Mouse (Mus musculus) liver, embryonic 16.5 days (tissue): ENCODE measurements around the gene Gabrr2. TPM values are rescaled to one million over a fixed set of nuclear protein-coding genes. Genes with fewer than 3 reads are reported as not detected.

Experiments used
- ATAC-seq: fragments of 200-750 bp; cut with Nextera tagmentation; 2 replicates; pipeline ENCODE4 v1.8.0; 2017; ENCODE audit warnings: low read depth, mild to moderate bottlenecking, moderate number of reproducible peaks, moderate library complexity
- H3K27ac ChIP-seq: fragments of 300-500 bp; sonication (generic); 2 replicates; pipeline ENCODE4 v1.5.1; 2014; ENCODE audit warnings: mild to moderate bottlenecking, low read length
- H3K27me3 ChIP-seq: fragments of 300-500 bp; sonication (generic); 2 replicates; pipeline ENCODE4 v1.6.1; 2014; ENCODE audit warnings: low read depth, low read length, mixed read lengths; ENCODE audit not compliant: control insufficient read depth, insufficient read depth
- H3K36me3 ChIP-seq: fragments of 300-500 bp; sonication (generic); 2 replicates; pipeline ENCODE4 v1.6.1; 2014; ENCODE audit warnings: mild to moderate bottlenecking; ENCODE audit not compliant: control insufficient read depth, insufficient read depth
- H3K4me1 ChIP-seq: fragments of 300-500 bp; sonication (generic); 2 replicates; pipeline ENCODE4 v1.6.1; 2014; ENCODE audit warnings: low read depth, low read length, mixed read lengths; ENCODE audit not compliant: control insufficient read depth
- H3K4me2 ChIP-seq: fragments of 300-500 bp; sonication (generic); 2 replicates; pipeline ENCODE4 v1.6.1; 2014; ENCODE audit warnings: low read depth, low read length, mixed read lengths
- H3K4me3 ChIP-seq: fragments of 300-500 bp; sonication (generic); 2 replicates; pipeline ENCODE4 v1.5.1; 2014; ENCODE audit warnings: low read depth, mild to moderate bottlenecking, low read length
- H3K9ac ChIP-seq: fragments of 300-500 bp; sonication (generic); 2 replicates; pipeline ENCODE4 v1.6.1; 2014; ENCODE audit warnings: low read depth, low read length
- H3K9me3 ChIP-seq: fragments of 300-500 bp; sonication (generic); replicated peaks from 2 replicates; pipeline ENCODE4 v1.6.1; 2016; ENCODE audit warnings: low read length; ENCODE audit not compliant: control insufficient read depth
- WGBS: fragments of 180-500 bp; shearing (Covaris S2); extraction: QIAGEN DNeasy Blood & Tissue Kit; methylation state at CpG from one replicate; pipeline ENCODE4 v1.1.7; 2014; ENCODE audit not compliant: insufficient replicate concordance; 5-methylcytosine and 5-hydroxymethylcytosine counted together
- polyA plus RNA-seq: library from polyadenylated mRNA; unstranded; fragments of >200 nt; fragmentation: Nextera tagmentation; extraction: Ambion mirVana; gene quantifications from 2 replicates; pipeline ENCODE4 v1.2.1, GENCODE M21; 2015

Gabrr2 gene
- polyA plus RNA-seq, 1 experiment from 2014 or later, result not detected

- ATAC-seq, result no peak
- H3K4me2 ChIP-seq, result no peak overlapping the region
- WGBS, result 66% methylated on average over 4 of the region's 4 CpGs
- no peaks in the 10 kb centered on the region for H3K27me3 ChIP-seq
- no peak overlapping the region for H3K27ac ChIP-seq
- no peak overlapping the region for H3K4me3 ChIP-seq
- no peaks in the 10 kb centered on the region; the same call in 1 of the 2 replicates for H3K9me3 ChIP-seq
- H3K4me1 ChIP-seq, result no peaks in the 10 kb centered on the region
- peaks cover 27% of the 10 kb centered on the region for H3K36me3 ChIP-seq
- H3K9ac ChIP-seq, result no peak overlapping the region
Measured at GRCm38 (mm10) chr4:33039826-33040225, 23.0 kb upstream of the Gabrr2 start.

- no peak overlapping the region for H3K9ac ChIP-seq
- no peak for ATAC-seq
- H3K27ac ChIP-seq, result no peak overlapping the region
- H3K9me3 ChIP-seq, result no peaks in the 10 kb centered on the region
- no peaks in the 10 kb centered on the region for H3K27me3 ChIP-seq
- no peak overlapping the region for H3K4me2 ChIP-seq
- peaks cover 20% of the 10 kb centered on the region for H3K36me3 ChIP-seq
- no peak overlapping the region for H3K4me3 ChIP-seq
- WGBS, result 83% methylated on average over 11 of the region's 11 CpGs
- no peaks in the 10 kb centered on the region for H3K4me1 ChIP-seq
Measured at GRCm38 (mm10) chr4:33049601-33050000, 13.2 kb upstream of the Gabrr2 start.

GRCm38 (mm10) chr4:33052055-33052454 is 10.7 kb upstream of the Gabrr2 start:
- Histone ChIP-seq H3K4me2 (no peak overlapping the region), H3K27me3 (no peaks in the 10 kb centered on the region), H3K36me3 (peaks cover 8% of the 10 kb centered on the region), H3K9ac (no peak overlapping the region), H3K4me1 (no peaks in the 10 kb centered on the region), H3K9me3 (no peaks in the 10 kb centered on the region), H3K27ac (no peak overlapping the region), H3K4me3 (no peak overlapping the region)
- no peak for ATAC-seq
- 79% methylated on average over 3 of the region's 3 CpGs for WGBS

- H3K9ac ChIP-seq, result no peak overlapping the region
- H3K27me3 ChIP-seq, result no peaks in the 10 kb centered on the region
- 80% methylated on average over 5 of the region's 5 CpGs for WGBS
- H3K27ac ChIP-seq, result no peak overlapping the region
- no peak for ATAC-seq
- H3K9me3 ChIP-seq, result no peaks in the 10 kb centered on the region
- no peaks in the 10 kb centered on the region for H3K4me1 ChIP-seq
- H3K4me3 ChIP-seq, result no peak overlapping the region
- peaks cover 8% of the 10 kb centered on the region for H3K36me3 ChIP-seq
- H3K4me2 ChIP-seq, result no peak overlapping the region
Measured at GRCm38 (mm10) chr4:33052650-33053049, 10.1 kb upstream of the Gabrr2 start.

GRCm38 (mm10) chr4:33054426-33054825 is 8.4 kb upstream of the Gabrr2 start:
- H3K4me1 ChIP-seq, result no peaks in the 10 kb centered on the region
- ATAC-seq, result no peak
- H3K4me3 ChIP-seq, result no peak overlapping the region
- H3K9me3 ChIP-seq, result no peaks in the 10 kb centered on the region
- H3K36me3 ChIP-seq, result peaks cover 3% of the 10 kb centered on the region
- H3K9ac ChIP-seq, result no peak overlapping the region
- H3K27me3 ChIP-seq, result no peaks in the 10 kb centered on the region
- no peak overlapping the region for H3K27ac ChIP-seq
- no peak overlapping the region for H3K4me2 ChIP-seq

- no peak overlapping the region for H3K27ac ChIP-seq
- H3K4me2 ChIP-seq, result no peak overlapping the region
- no peaks in the 10 kb centered on the region for H3K27me3 ChIP-seq
- H3K9me3 ChIP-seq, result no peaks in the 10 kb centered on the region
- no peaks in the 10 kb centered on the region; the same call in 1 of the 2 replicates for H3K36me3 ChIP-seq
- no peak overlapping the region for H3K9ac ChIP-seq
- 48% methylated on average over 1 of the region's 1 CpGs for WGBS
- no peaks in the 10 kb centered on the region for H3K4me1 ChIP-seq
- H3K4me3 ChIP-seq, result no peak overlapping the region
- no peak for ATAC-seq
Measured at GRCm38 (mm10) chr4:33056317-33056716, 6.5 kb upstream of the Gabrr2 start.

GRCm38 (mm10) chr4:33057890-33058687 is 4.7 kb upstream of the Gabrr2 start:
- no peaks in the 10 kb centered on the region for H3K27me3 ChIP-seq
- no peaks in the 10 kb centered on the region for H3K9me3 ChIP-seq
- 65% methylated on average over 11 of the region's 11 CpGs for WGBS
- no peaks in the 10 kb centered on the region for H3K36me3 ChIP-seq
- H3K4me1 ChIP-seq, result no peaks in the 10 kb centered on the region
- no peak overlapping the region for H3K9ac ChIP-seq
- H3K4me3 ChIP-seq, result no peak overlapping the region
- H3K4me2 ChIP-seq, result no peak overlapping the region
- ATAC-seq, result no peak
- H3K27ac ChIP-seq, result no peak overlapping the region

- Histone ChIP-seq H3K4me1 (no peaks in the 10 kb centered on the region), H3K27me3 (no peaks in the 10 kb centered on the region), H3K4me3 (no peak overlapping the region), H3K9ac (no peak overlapping the region), H3K27ac (no peak overlapping the region), H3K4me2 (no peak overlapping the region), H3K9me3 (no peaks in the 10 kb centered on the region), H3K36me3 (no peaks in the 10 kb centered on the region)
- ATAC-seq, result no peak
- 33% methylated on average over 7 of the region's 7 CpGs for WGBS
Measured at GRCm38 (mm10) chr4:33061158-33061557, 1.6 kb upstream of the Gabrr2 start.

- H3K27ac ChIP-seq, result no peak overlapping the region
- 67% methylated on average over 6 of the region's 6 CpGs for WGBS
Measured at GRCm38 (mm10) chr4:33064986-33065385, 2.2 kb downstream of the Gabrr2 start.

More at GRCm38 (mm10) chr4:33064986-33065385, 2.2 kb downstream of the Gabrr2 start:
- H3K9ac ChIP-seq, result no peak overlapping the region
- H3K4me2 ChIP-seq, result no peak overlapping the region
- H3K36me3 ChIP-seq, result no peaks in the 10 kb centered on the region
- no peak for ATAC-seq
- no peak overlapping the region for H3K4me3 ChIP-seq
- no peaks in the 10 kb centered on the region for H3K27me3 ChIP-seq
- H3K9me3 ChIP-seq, result no peaks in the 10 kb centered on the region
- H3K4me1 ChIP-seq, result no peaks in the 10 kb centered on the region
